Mouse (Mus musculus): ENCODE data around the gene Rimbp3. TPM values are rescaled to one million over a fixed set of nuclear protein-coding genes. Genes with fewer than 3 reads are reported as not detected.

Gene Rimbp3
- total RNA-seq, 2 experiments from 2014 or later = 0.05 to 0.07 TPM

DNA sequence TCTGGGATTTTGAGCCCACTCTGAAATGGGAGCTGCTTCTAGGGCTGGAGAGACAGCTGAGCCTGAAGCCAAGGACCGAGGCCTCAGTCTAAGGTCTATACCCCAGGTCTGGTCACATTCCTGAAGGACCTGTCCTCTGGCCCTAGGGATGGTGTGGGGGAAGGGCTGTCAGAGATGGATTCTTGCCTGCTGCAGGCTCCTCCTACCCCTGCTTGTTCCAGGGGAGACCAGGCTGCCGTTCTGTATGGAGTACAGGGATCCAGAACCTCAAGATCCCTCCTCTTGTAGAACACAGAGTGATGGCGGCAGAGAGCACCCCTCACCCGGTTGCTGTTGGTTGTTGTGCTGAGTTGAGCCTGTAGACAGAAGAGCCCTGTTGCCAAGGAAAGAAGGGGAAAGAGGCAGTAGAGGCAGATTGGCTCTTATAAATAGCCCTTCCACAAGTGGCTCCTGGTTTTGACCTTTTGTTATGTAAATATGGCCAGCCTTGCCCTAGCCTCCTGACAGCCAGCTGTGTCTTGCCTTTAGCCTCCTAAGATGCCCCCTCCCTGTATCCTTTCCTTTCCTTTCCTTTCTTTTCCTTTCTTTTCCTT lies 45.7 kb downstream of the Rimbp3 start:
- no peak for DNase-seq (ENCODE audit: low spot score)

DNA sequence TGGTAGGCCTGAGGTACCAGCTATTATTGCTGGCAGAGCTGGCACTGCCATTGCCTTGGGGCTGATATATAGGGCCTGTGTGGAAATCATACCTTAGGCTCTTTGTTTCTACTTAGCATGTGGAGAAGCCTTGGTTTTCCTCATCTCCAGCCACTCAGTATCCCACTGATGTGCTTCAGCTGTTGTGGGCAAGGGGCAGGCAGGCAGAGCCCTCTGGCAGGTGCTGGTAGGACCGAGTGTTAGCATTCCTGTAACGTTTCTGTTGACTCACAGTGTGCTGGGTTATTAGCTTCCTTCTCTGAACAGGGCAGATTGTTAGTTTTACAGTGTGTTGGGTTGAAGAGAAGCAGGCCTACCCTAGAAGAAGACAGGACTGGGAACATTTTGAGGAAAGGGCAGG lies 46.9 kb downstream of the Rimbp3 start:
- no peak for DNase-seq (ENCODE audit: low spot score)

GRCm38 (mm10) chr16:17257359-17257821 lies 49.0 kb downstream of the Rimbp3 start:
- peak; percentile 90 for DNase-seq (ENCODE audit: low spot score)

- DNase-seq (ENCODE audit: low spot score) = no peak
These were observed 50.5 kb downstream of the Rimbp3 start for GRCm38 (mm10) chr16:17258917-17259316.

GRCm38 (mm10) chr16:17261341-17261740 lies 52.9 kb downstream of the Rimbp3 start:
- DNase-seq (ENCODE audit: low spot score) = no peak

Other genes starting within 250 kb of the Rimbp3 start
- gene Mapk1, start 225.2 kb upstream of the Rimbp3 start, total RNA-seq (2021) = 100 to 1,000 TPM in 1 of 2 experiments, 10 to 100 TPM in 1; 94.3 to 102 TPM
- 1 to 10 TPM in 1 of 2 experiments, under 1 TPM in 1; 0.36 to 1.1 TPM for gene Ypel1, start 138.9 kb upstream of the Rimbp3 start, total RNA-seq (2021)
- 10 to 100 TPM; 22.9 to 30.8 TPM for gene Ppil2, start 97.3 kb upstream of the Rimbp3 start, total RNA-seq (2021)
- gene 2610318N02Rik, start 83.4 kb upstream of the Rimbp3 start, total RNA-seq (2021) = not detected
- gene Sdf2l1, start 76.2 kb upstream of the Rimbp3 start, total RNA-seq (2021) = 1 to 10 TPM; 4.7 to 5.9 TPM
- under 1 TPM in 1 of 2 experiments, not detected in 1; 0.17 TPM for gene Ydjc, start 64.0 kb upstream of the Rimbp3 start, total RNA-seq (2021)
- under 1 TPM in 1 of 2 experiments, not detected in 1; 0.09 TPM for gene Ccdc116, start 61.4 kb upstream of the Rimbp3 start, total RNA-seq (2021)
- gene Ube2l3, start 6.0 kb upstream of the Rimbp3 start, total RNA-seq (2021) = 100 to 1,000 TPM; 146 to 149 TPM
- 1 to 10 TPM; 1.4 to 1.7 TPM for gene Hic2, start 25.0 kb downstream of the Rimbp3 start, total RNA-seq (2021)
- gene Tmem191c, start 67.5 kb downstream of the Rimbp3 start, total RNA-seq (2021) = 1 to 10 TPM in 1 of 2 experiments, under 1 TPM in 1; 0.97 to 1.9 TPM
- gene Serpind1, start 122.8 kb downstream of the Rimbp3 start, total RNA-seq (2021) = under 1 TPM in 1 of 2 experiments, not detected in 1; 0.31 TPM
- 10 to 100 TPM; 17.7 to 19.1 TPM for gene Snap29, start 197.4 kb downstream of the Rimbp3 start, total RNA-seq (2021)
- 10 to 100 TPM; 21.3 to 27.7 TPM for gene Pi4ka, start 197.7 kb downstream of the Rimbp3 start, total RNA-seq (2021)
- 10 to 100 TPM; 23.4 to 30.2 TPM for gene Crkl, start 243.4 kb downstream of the Rimbp3 start, total RNA-seq (2021)

Data from gastrocnemius, adult 18-20 months (tissue).